Mouse (Mus musculus) heart, embryonic 14.5 days (tissue): ENCODE data around the gene Magi2. TPM values are rescaled to one million over a fixed set of nuclear protein-coding genes. Genes with fewer than 3 reads are reported as not detected.

ENCODE experiments used
- ATAC-seq: fragments of 200-750 bp; cut with Nextera tagmentation; 2 replicates; pipeline ENCODE4 v1.8.0; 2017; ENCODE audit warnings: low read depth, moderate TSS enrichment; ENCODE audit not compliant: insufficient number of reproducible peaks, insufficient read depth, low FRiP score
- H3K27ac ChIP-seq, 2 experiments: fragments of 200-500 bp in 1 of 2; fragments of 300-500 bp in 1 of 2; sonication (generic) in 1 of 2; replicated peaks in 1 of 2; 2 replicates each; pipeline ENCODE4 v1.5.1; 2012 to 2014; ENCODE audit warnings: low read depth in 2 of 2, low read length in 2 of 2, control low read depth in 1 of 2, mild to moderate bottlenecking in 1 of 2, mixed read lengths in 1 of 2; ENCODE audit not compliant: control insufficient read depth in 1 of 2, insufficient read depth in 1 of 2
- H3K27me3 ChIP-seq: fragments of 300-500 bp; sonication (generic); 2 replicates; pipeline ENCODE4 v1.6.1; 2014; ENCODE audit warnings: mild to moderate bottlenecking, low read length, control low read depth; ENCODE audit not compliant: control insufficient read depth, insufficient read depth
- H3K36me3 ChIP-seq: fragments of 300-500 bp; sonication (generic); 2 replicates; pipeline ENCODE4 v1.6.1; 2014; ENCODE audit warnings: mild to moderate bottlenecking, control low read depth, low read length, mixed read lengths; ENCODE audit not compliant: control insufficient read depth, insufficient read depth
- H3K4me1 ChIP-seq, 2 experiments: fragments of 200-500 bp in 1 of 2; fragments of 300-500 bp in 1 of 2; sonication (generic) in 1 of 2; 2 replicates each; pipeline ENCODE4 v1.6.1; 2012 to 2014; ENCODE audit warnings: low read length in 2 of 2, control low read depth in 1 of 2, mixed read lengths in 1 of 2; ENCODE audit not compliant: control insufficient read depth in 2 of 2, insufficient read depth in 2 of 2
- H3K4me2 ChIP-seq: fragments of 300-500 bp; sonication (generic); 2 replicates; pipeline ENCODE4 v1.6.1; 2014; ENCODE audit warnings: mild to moderate bottlenecking, low read length
- H3K4me3 ChIP-seq, 2 experiments: fragments of 200-500 bp in 1 of 2; fragments of 300-500 bp in 1 of 2; sonication (generic) in 1 of 2; 2 replicates each; pipeline ENCODE4 v1.5.1; 2012 to 2014; ENCODE audit warnings: low read length in 2 of 2, mild to moderate bottlenecking in 2 of 2, control low read depth in 1 of 2, low read depth in 1 of 2, moderate library complexity in 1 of 2; ENCODE audit not compliant: control insufficient read depth in 1 of 2, insufficient read depth in 1 of 2
- H3K9ac ChIP-seq: fragments of 300-500 bp; sonication (generic); 2 replicates; pipeline ENCODE4 v1.6.1; 2014; ENCODE audit warnings: mild to moderate bottlenecking, low read length
- H3K9me3 ChIP-seq: fragments of 300-500 bp; sonication (generic); 2 replicates; pipeline ENCODE4 v1.6.1; 2016; ENCODE audit warnings: low read length, control low read depth; ENCODE audit not compliant: control insufficient read depth
- WGBS: fragments of 180-500 bp; shearing (Covaris S2); extraction: QIAGEN DNeasy Blood & Tissue Kit; methylation state at CpG from one replicate; pipeline ENCODE4 v1.1.7; 2014; 5-methylcytosine and 5-hydroxymethylcytosine counted together
- polyA plus RNA-seq: library from polyadenylated mRNA; unstranded; fragments of >200 nt; fragmentation: Nextera tagmentation; extraction: Ambion mirVana; gene quantifications from 2 replicates; pipeline ENCODE4 v1.2.1, GENCODE M21; 2014

Gene Magi2
- polyA plus RNA-seq, 1 experiment from 2014 or later: 3.4 TPM

DNA sequence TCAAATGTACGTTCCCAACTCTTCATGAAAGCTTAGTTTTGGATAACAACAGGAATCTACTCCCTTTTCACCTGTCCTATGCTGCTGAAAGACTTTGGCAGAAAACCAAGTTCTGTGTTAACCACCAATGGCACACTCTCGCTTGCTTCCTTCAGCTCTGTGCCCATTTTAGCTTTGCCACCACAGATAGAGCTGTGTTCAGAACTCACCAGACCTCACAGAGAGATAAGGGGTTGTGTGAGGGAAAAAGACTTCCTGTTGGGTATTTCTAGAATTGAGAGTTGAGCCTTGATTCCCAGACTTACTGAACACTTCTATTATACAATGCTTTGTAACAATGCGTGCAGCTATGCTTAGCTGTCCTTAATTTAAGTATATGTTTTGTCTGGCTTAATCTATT is 705.3 kb downstream of the Magi2 start:
- WGBS: 64% methylated on average over 3 of the region's 3 CpGs
- no peaks in the 10 kb centered on the region for H3K27me3 ChIP-seq
- H3K9ac ChIP-seq: no peak overlapping the region
- no peak overlapping the region for H3K4me2 ChIP-seq
- no peak overlapping the region for H3K4me3 ChIP-seq
- no peak overlapping the region for H3K27ac ChIP-seq
- H3K36me3 ChIP-seq: no peaks in the 10 kb centered on the region
- H3K9me3 ChIP-seq: no peaks in the 10 kb centered on the region
- no peak for ATAC-seq
- H3K4me1 ChIP-seq: no peaks in the 10 kb centered on the region

DNA sequence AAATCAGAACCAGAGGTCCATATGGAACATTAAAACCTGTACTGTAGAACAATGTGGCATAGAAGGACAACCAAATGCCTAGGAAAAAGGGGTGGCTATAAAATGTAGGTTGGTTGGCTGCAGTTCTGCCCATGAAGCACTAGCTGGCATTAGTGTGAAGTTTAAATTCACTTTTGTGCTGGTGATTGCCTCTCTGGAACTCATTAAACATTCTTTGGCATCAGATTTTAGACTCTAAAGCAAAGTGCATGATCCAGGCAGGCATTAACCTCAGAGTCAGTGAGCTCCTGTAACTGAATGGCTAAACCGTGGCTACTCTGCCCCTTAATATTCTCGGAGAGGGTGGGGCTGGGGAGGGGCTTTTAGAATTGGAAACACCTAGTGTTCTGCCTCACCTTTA is 706.4 kb downstream of the Magi2 start:
- H3K9me3 ChIP-seq: no peaks in the 10 kb centered on the region
- ATAC-seq: no peak

DNA sequence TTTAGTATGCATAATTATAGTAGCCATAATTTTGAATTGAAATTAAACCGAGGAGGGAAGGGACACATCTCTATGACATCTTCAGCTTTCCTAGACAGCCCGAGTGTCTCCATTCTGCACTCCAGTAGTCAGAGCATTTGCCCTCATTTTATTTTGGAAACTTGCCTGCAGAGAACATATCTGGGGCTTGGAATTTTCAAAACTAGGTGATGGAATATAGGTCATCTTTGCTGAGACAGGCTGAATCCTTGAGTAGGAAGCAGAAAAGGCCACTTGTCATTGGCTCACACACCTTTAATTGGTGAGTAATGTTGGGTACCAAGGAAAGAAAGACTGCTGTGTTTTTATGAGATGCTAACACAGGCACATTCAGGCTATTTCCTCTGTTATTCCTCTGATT is 724.3 kb downstream of the Magi2 start:
- no peaks in the 10 kb centered on the region for H3K27me3 ChIP-seq
- H3K4me2 ChIP-seq: no peak overlapping the region
- 79% methylated on average over 2 of the region's 2 CpGs for WGBS
- H3K36me3 ChIP-seq: no peaks in the 10 kb centered on the region
- no peak for ATAC-seq
- H3K27ac ChIP-seq: no peak overlapping the region
- H3K9ac ChIP-seq: no peak overlapping the region
- H3K9me3 ChIP-seq: no peaks in the 10 kb centered on the region
- H3K4me3 ChIP-seq: no peak overlapping the region
- H3K4me1 ChIP-seq: no peaks in the 10 kb centered on the region

More for the DNA sequence above, 706.4 kb downstream of the Magi2 start:
- no peak overlapping the region for H3K9ac ChIP-seq
- no peaks in the 10 kb centered on the region for H3K27me3 ChIP-seq
- 62% methylated on average over 2 of the region's 2 CpGs for WGBS
- no peak overlapping the region for H3K27ac ChIP-seq
- H3K4me2 ChIP-seq: no peak overlapping the region
- no peak overlapping the region for H3K4me3 ChIP-seq
- no peaks in the 10 kb centered on the region for H3K4me1 ChIP-seq
- no peaks in the 10 kb centered on the region for H3K36me3 ChIP-seq

DNA sequence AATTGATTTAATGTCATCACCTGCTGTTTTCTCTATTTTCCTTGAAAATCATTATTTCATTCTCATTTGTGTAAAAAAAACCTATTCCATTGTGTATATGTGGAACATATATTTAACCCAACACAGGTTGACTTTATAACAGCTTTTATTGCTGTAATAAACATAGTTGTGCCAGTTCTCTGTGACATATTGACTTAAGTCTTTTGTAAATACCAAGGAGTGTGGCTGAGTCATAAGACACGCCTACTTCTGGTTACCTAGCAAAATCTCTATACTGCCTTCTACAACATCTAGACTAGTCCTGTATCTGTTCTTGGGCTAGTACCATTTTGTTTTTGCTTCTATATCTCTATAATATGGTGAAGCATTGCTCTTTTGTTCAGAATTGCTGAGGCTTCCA is 737.3 kb downstream of the Magi2 start:
- H3K4me3 ChIP-seq: no peak overlapping the region
- H3K27ac ChIP-seq: no peak overlapping the region
- H3K9ac ChIP-seq: no peak overlapping the region
- H3K4me2 ChIP-seq: no peak overlapping the region
- no peaks in the 10 kb centered on the region for H3K4me1 ChIP-seq
- 89% methylated on average over 1 of the region's 1 CpGs for WGBS
- no peaks in the 10 kb centered on the region for H3K9me3 ChIP-seq
- ATAC-seq: no peak
- no peaks in the 10 kb centered on the region for H3K36me3 ChIP-seq
- H3K27me3 ChIP-seq: no peaks in the 10 kb centered on the region

DNA sequence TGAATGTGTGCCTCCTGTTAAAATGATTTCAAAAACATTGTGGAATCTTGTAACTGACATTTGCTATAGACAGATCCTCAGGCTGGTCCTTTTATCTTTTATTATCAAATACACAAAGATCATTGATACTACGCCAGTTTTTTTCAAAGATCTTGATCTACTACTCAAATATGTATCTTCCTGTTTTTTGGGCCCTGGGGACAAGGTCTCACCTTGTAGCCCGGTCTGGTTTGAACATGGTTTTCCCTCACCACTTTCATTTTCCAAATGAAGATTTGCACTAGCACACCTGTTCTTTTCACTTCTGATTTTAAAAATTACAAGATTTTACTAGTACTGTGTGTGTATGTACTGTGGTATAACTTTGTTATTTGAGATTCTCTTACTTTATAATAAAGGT is 745.9 kb downstream of the Magi2 start:
- H3K27me3 ChIP-seq: no peaks in the 10 kb centered on the region
- WGBS: 76% methylated on average over 2 of the region's 2 CpGs

DNA sequence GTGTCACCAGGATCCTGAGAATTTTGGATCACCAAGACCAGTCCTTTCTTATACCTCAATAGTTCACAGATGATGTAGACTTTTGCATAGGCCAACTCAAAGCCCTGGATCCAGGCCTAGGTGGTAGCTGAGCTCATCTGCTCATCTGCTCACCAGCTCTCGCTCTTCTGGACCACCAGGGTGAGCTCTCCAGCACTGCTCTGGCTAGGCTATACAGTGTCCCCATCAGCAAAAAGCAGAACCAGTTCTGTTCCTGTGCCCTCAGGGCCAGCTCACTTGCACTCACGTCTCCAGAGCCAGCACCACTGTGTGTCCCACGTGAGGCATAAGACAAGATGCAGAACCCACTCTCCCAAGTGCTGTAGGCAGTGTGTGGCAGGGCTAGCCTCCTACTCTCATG is 747.0 kb downstream of the Magi2 start:
- ATAC-seq: no peak
- Histone ChIP-seq H3K27me3 (no peaks in the 10 kb centered on the region), H3K9me3 (no peaks in the 10 kb centered on the region), H3K4me1 (no peaks in the 10 kb centered on the region), H3K27ac (no peak overlapping the region), H3K36me3 (no peaks in the 10 kb centered on the region), H3K4me2 (no peak overlapping the region), H3K4me3 (no peak overlapping the region), H3K9ac (no peak overlapping the region)
- WGBS: 74% methylated on average over 3 of the region's 3 CpGs

More for the DNA sequence above, 745.9 kb downstream of the Magi2 start:
- no peaks in the 10 kb centered on the region for H3K4me1 ChIP-seq
- no peak overlapping the region for H3K27ac ChIP-seq
- H3K9me3 ChIP-seq: no peaks in the 10 kb centered on the region
- H3K4me3 ChIP-seq: no peak overlapping the region
- no peak for ATAC-seq
- no peak overlapping the region for H3K4me2 ChIP-seq
- no peaks in the 10 kb centered on the region for H3K36me3 ChIP-seq
- H3K9ac ChIP-seq: no peak overlapping the region

GRCm38 (mm10) chr5:19981518-19981917 is 754.7 kb downstream of the Magi2 start:
- 81% methylated on average over 6 of the region's 6 CpGs for WGBS

DNA sequence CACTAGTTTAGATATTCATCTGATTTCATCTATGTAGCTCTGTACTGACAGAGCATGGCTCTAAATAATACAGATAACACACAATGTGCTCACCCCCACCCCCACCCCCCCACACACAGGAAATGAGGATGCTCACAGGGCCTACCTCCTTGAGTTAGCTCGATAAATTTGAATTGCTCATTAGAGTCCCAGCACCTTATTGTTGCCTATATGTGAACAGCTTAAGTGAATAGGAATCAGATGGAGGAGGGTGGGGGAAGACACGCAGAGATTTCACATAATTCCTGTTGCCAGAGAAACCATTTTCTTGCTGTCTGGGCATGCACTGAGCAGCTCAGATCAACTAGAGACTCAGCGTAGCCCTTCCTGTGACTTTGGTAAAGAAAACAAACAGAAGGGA is 755.2 kb downstream of the Magi2 start:
- H3K27ac ChIP-seq: no peak overlapping the region
- WGBS: 85% methylated on average over 3 of the region's 3 CpGs
- H3K9me3 ChIP-seq: no peaks in the 10 kb centered on the region
- H3K4me3 ChIP-seq: no peak overlapping the region
- no peak overlapping the region for H3K9ac ChIP-seq
- no peaks in the 10 kb centered on the region for H3K27me3 ChIP-seq
- no peaks in the 10 kb centered on the region for H3K36me3 ChIP-seq
- no peak overlapping the region for H3K4me2 ChIP-seq
- H3K4me1 ChIP-seq: no peaks in the 10 kb centered on the region
- no peak for ATAC-seq

More at GRCm38 (mm10) chr5:19981518-19981917, 754.7 kb downstream of the Magi2 start:
- Histone ChIP-seq H3K9ac (no peak overlapping the region), H3K9me3 (no peaks in the 10 kb centered on the region), H3K4me3 (no peak overlapping the region), H3K4me1 (no peaks in the 10 kb centered on the region), H3K36me3 (no peaks in the 10 kb centered on the region), H3K27me3 (no peaks in the 10 kb centered on the region), H3K27ac (no peak overlapping the region), H3K4me2 (no peak overlapping the region)
- no peak for ATAC-seq
